Mouse (Mus musculus) forebrain, embryonic 10.5 days (tissue): ENCODE results near the gene Tmem8. TPM values are rescaled to one million over a fixed set of nuclear protein-coding genes. Genes with fewer than 3 reads are reported as not detected.

ENCODE experiments used
- polyA plus RNA-seq: library from polyadenylated mRNA; unstranded; fragments of >200 nt; fragmentation: Nextera tagmentation; extraction: Ambion mirVana; gene quantifications from 2 replicates; pipeline ENCODE4 v1.2.1, GENCODE M21; 2016

Tmem8 gene
- polyA plus RNA-seq, 1 experiment from 2014 or later, result 1.7 TPM

Other genes starting within 250 kb of the Tmem8 start
- 20.0 and 21.9 TPM in 2 replicates for gene Mcrip2, start 244.5 kb upstream of the Tmem8 start, polyA plus RNA-seq
- gene Mettl26, start 238.2 kb upstream of the Tmem8 start, polyA plus RNA-seq, result 76.7 and 79.1 TPM in 2 replicates
- gene Wfikkn1, start 232.4 kb upstream of the Tmem8 start, polyA plus RNA-seq, result 4.0 and 4.2 TPM in 2 replicates
- 29.4 and 30.9 TPM in 2 replicates for gene Rab40c, start 193.6 kb upstream of the Tmem8 start, polyA plus RNA-seq
- 68.4 and 75.6 TPM in 2 replicates for gene Pigq, start 168.4 kb upstream of the Tmem8 start, polyA plus RNA-seq
- gene Nhlrc4, start 168.3 kb upstream of the Tmem8 start, polyA plus RNA-seq, result 0.89 TPM in 1 of 2 replicates, not detected in the other
- gene A930017K11Rik, start 160.7 kb upstream of the Tmem8 start, polyA plus RNA-seq, result 0.09 and 0.14 TPM in 2 replicates
- gene Capn15, start 127.5 kb upstream of the Tmem8 start, polyA plus RNA-seq, result 31.8 and 37.0 TPM in 2 replicates
- gene Rab11fip3, start 43.7 kb upstream of the Tmem8 start, polyA plus RNA-seq, result 21.0 and 22.3 TPM in 2 replicates
- 23.5 and 24.7 TPM in 2 replicates for gene Decr2, start 23.0 kb upstream of the Tmem8 start, polyA plus RNA-seq
- 126 and 138 TPM in 2 replicates for gene Nme4, start 17.7 kb upstream of the Tmem8 start, polyA plus RNA-seq
- 318 and 342 TPM in 2 replicates for gene Mrpl28, start 10.2 kb downstream of the Tmem8 start, polyA plus RNA-seq
- 8.4 and 10.5 TPM in 2 replicates for gene Axin1, start 25.4 kb downstream of the Tmem8 start, polyA plus RNA-seq
- 1.5 and 1.9 TPM in 2 replicates for gene Pdia2, start 85.8 kb downstream of the Tmem8 start, polyA plus RNA-seq
- gene Rgs11, start 89.7 kb downstream of the Tmem8 start, polyA plus RNA-seq, result 1.1 and 2.1 TPM in 2 replicates
- gene Arhgdig, start 94.5 kb downstream of the Tmem8 start, polyA plus RNA-seq, result 6.6 and 6.7 TPM in 2 replicates
- gene Fam234a, start 130.9 kb downstream of the Tmem8 start, polyA plus RNA-seq, result 24.4 and 25.1 TPM in 2 replicates
- gene Luc7l, start 139.6 kb downstream of the Tmem8 start, polyA plus RNA-seq, result 116 and 135 TPM in 2 replicates